Mouse (Mus musculus) intestine, postnatal 0 days (tissue): ENCODE data around the gene Drg1. TPM values are rescaled to one million over a fixed set of nuclear protein-coding genes. Genes with fewer than 3 reads are reported as not detected.
A peak's percentile ranks its signal among the peaks of the same experiment; 100 is the strongest.

Experiments
- ATAC-seq: fragments of 200-750 bp; cut with Nextera tagmentation; 2 replicates; pipeline ENCODE4 v1.8.0; 2017; ENCODE audit warnings: mild to moderate bottlenecking, moderate TSS enrichment, moderate library complexity
- H3K27ac ChIP-seq: fragments of 300-500 bp; sonication (generic); 2 replicates; pipeline ENCODE4 v1.5.1; 2014; ENCODE audit warnings: mild to moderate bottlenecking, low read depth, low read length, moderate library complexity
- H3K27me3 ChIP-seq: fragments of 300-500 bp; sonication (generic); replicated peaks from 2 replicates; pipeline ENCODE4 v1.6.1; 2014; ENCODE audit warnings: low read length, mixed read lengths; ENCODE audit not compliant: control insufficient read depth, insufficient read depth
- H3K36me3 ChIP-seq: fragments of 300-500 bp; sonication (generic); 2 replicates; pipeline ENCODE4 v1.6.1; 2014; ENCODE audit warnings: mild to moderate bottlenecking, moderate library complexity; ENCODE audit not compliant: control insufficient read depth, insufficient read depth
- H3K4me1 ChIP-seq: fragments of 300-500 bp; sonication (generic); replicated peaks from 2 replicates; pipeline ENCODE4 v1.6.1; 2014; ENCODE audit warnings: antibody characterized with exemption, low read length, mixed read lengths; ENCODE audit not compliant: control insufficient read depth, insufficient read depth
- H3K4me2 ChIP-seq: fragments of 300-500 bp; sonication (generic); replicated peaks from 2 replicates; pipeline ENCODE4 v1.6.1; 2014; ENCODE audit warnings: low read depth, mild to moderate bottlenecking, moderate library complexity
- H3K4me3 ChIP-seq: fragments of 300-500 bp; sonication (generic); 2 replicates; pipeline ENCODE4 v1.5.1; 2014; ENCODE audit warnings: low read depth, low read length
- H3K9ac ChIP-seq: fragments of 300-500 bp; sonication (generic); 2 replicates; pipeline ENCODE4 v1.6.1; 2014; ENCODE audit warnings: mild to moderate bottlenecking, low read depth, low read length
- H3K9me3 ChIP-seq: fragments of 300-500 bp; sonication (generic); 2 replicates; pipeline ENCODE4 v1.6.1; 2016; ENCODE audit warnings: mixed run types; ENCODE audit not compliant: control insufficient read depth
- CTCF ChIP-seq: sonication (generic); IDR thresholded peaks from 2 replicates; pipeline ENCODE4 v1.5.1; 2016; ENCODE audit warnings: low read depth, mild to moderate bottlenecking, control low read depth, antibody characterized with exemption, moderate library complexity
- WGBS: fragments of 180-500 bp; shearing (Covaris S2); extraction: QIAGEN DNeasy Blood & Tissue Kit; methylation state at CpG from one replicate; pipeline ENCODE4 v1.1.7; 2014; 5-methylcytosine and 5-hydroxymethylcytosine counted together
- polyA plus RNA-seq: library from polyadenylated mRNA; unstranded; fragments of >200 nt; fragmentation: Nextera tagmentation; extraction: Ambion mirVana; gene quantifications from 2 replicates; pipeline ENCODE4 v1.2.1, GENCODE M21; 2015

The Drg1 gene
- polyA plus RNA-seq, 1 experiment from 2014 or later = 85.5 TPM

DNA sequence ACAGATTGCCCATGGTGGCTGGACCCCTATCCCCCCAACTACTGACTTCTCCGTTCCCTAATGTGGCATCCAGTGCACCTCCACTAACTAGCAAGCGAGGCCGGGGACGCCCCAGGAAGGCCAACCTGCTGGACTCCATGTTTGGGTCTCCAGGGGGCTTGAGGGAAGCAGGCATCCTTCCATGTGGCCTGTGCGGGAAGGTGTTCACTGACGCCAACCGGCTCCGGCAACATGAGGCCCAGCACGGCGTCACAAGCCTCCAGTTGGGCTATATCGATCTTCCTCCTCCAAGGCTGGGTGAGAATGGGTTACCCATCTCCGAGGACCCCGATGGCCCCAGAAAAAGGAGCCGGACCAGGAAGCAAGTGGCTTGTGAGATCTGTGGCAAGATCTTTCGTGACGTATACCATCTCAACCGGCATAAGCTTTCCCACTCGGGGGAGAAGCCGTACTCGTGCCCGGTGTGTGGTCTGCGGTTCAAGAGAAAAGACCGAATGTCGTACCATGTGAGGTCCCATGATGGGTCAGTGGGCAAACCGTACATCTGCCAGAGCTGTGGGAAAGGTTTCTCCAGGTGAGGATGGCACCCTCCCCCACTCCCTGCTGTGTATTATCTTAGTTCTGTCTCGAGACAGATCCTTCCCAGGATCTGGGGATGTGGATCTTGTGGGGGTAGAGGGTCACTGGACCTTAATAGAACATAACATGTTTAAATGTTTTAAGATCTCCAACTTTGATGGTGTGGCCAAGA, 25.3 kb upstream of the Drg1 start:
- no peaks in the 10 kb centered on the region for H3K9me3 ChIP-seq
- TF ChIP-seq CTCF = no peak
- ATAC-seq = no peak

DNA sequence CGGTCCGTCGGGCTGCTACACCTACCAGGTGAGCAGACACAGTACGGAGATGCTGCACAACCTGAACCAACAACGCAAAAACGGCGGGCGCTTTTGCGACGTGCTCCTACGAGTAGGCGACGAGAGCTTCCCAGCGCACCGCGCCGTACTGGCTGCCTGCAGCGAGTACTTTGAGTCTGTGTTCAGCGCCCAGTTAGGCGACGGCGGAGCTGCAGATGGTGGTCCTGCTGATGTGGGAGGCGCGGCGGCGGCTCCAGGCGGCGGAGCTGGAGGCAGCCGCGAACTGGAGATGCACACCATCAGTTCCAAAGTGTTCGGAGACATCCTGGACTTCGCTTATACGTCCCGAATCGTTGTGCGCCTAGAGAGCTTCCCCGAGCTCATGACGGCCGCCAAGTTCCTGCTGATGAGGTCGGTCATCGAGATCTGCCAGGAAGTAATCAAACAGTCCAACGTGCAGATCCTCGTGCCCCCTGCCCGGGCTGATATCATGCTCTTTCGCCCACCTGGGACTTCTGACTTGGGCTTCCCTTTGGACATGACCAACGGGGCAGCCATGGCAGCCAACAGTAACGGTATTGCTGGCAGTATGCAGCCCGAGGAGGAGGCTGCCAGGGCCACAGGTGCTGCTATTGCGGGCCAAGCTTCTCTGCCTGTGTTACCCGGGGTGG, 24.6 kb upstream of the Drg1 start:
- Histone ChIP-seq H3K27me3 (no peaks in the 10 kb centered on the region), H3K9ac (peak overlapping the region; percentile 84), H3K4me3 (peak overlapping the region; percentile 88), H3K36me3 (peaks cover 18% of the 10 kb centered on the region), H3K27ac (peak overlapping the region; percentile 91), H3K4me2 (peak overlapping the region; percentile 99), H3K9me3 (no peaks in the 10 kb centered on the region), H3K4me1 (0 out of 2 replicates have a peak, but pooled peaks cover 7% of the 10 kb centered on the region)
- no peak; the same call in 1 of the 2 replicates for ATAC-seq
- no peak for TF ChIP-seq CTCF
- WGBS = under 1% methylated on average over 50 of the region's 50 CpGs

More for the DNA sequence above, 25.3 kb upstream of the Drg1 start:
- Histone ChIP-seq H3K27ac (peak overlapping the region; percentile 79), H3K4me1 (0 out of 2 replicates have a peak, but pooled peaks cover 7% of the 10 kb centered on the region), H3K4me3 (peak overlapping the region; percentile 88), H3K36me3 (peaks cover 25% of the 10 kb centered on the region), H3K4me2 (peak overlapping the region; percentile 99), H3K27me3 (no peaks in the 10 kb centered on the region), H3K9ac (peak overlapping the region; percentile 84)
- WGBS = under 1% methylated on average over 26 of the region's 26 CpGs

DNA sequence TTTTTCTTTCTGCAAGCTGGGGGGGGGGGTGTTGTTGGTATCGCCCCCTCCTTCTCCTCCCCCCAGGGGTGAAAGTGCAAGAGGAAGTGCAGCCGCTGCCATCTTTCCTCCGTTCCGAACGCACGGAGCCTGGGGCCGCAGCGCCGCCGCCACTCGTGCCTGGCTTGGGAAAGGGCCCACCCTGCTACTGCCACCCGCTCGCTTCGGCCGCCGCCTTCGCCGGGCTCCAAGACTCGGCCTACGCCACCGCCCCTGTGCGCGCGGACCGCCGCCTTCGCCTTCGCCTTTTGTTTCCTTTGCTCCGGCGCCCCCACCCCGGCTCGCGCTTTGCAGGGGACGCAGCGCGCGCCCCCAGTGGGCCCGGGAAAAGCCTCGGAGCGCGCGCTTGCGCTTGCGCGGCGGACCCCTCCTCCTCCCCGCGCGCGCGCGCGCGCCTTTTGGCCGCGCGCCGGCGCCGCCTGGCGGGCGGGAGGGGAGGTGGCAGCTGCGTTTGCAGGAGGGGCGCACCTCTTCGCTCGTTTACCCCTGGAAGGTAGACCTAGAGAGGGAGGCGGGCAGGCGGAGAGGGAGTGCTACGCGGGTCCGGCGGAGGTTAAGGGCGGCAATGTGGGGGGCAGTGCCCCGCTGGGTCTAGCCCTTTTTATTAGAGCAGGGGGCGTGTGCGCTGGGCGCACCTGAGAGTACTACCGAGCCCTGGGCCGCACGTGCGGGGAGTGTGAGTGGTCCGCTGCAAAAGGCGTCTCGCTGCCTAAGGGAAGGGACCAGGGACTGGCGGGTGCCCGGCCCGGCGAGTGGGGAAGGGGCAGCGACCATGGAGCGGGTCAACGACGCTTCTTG, 23.8 kb upstream of the Drg1 start:
- peak; percentile 62 for ATAC-seq
- WGBS = under 1% methylated on average over 79 of the region's 92 CpGs

DNA sequence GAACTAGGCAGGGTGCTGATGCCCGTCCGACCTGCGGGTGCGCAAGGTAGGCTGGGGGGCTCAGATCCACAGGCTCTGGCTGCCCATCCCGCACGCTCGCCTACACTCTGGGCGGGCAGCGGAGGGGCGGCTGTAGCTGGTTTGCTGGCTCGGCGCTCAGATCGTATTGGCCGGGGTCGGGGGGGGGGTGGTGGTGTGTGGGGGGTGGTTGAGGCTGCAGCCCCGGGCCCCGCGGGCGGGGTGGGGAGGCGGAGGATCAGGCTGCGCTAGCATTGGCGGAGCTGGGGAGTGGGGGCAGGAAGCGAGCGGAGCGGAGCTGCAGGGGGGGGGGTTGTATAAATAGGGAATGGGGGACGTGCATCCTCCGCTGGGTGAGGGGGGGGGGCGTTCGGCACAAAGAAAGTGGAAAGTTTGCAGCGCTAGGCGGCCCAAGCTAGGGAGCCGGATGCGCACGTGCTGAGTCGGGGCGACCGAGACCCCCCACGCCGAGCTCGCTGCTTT, 23.1 kb upstream of the Drg1 start:
- H3K27me3 ChIP-seq = no peaks in the 10 kb centered on the region
- H3K9ac ChIP-seq = peak overlapping the region; percentile 84
- H3K27ac ChIP-seq = peak overlapping the region; percentile 91
- peak; percentile 46 for ATAC-seq
- no peak for TF ChIP-seq CTCF
- peaks cover 6% of the 10 kb centered on the region for H3K36me3 ChIP-seq
- peak overlapping the region; percentile 88 for H3K4me3 ChIP-seq
- peak overlapping the region; percentile 99 for H3K4me2 ChIP-seq
- H3K4me1 ChIP-seq = 0 out of 2 replicates have a peak, but pooled peaks cover 7% of the 10 kb centered on the region
- WGBS = 1% methylated on average over 35 of the region's 40 CpGs
- no peaks in the 10 kb centered on the region for H3K9me3 ChIP-seq

More for the DNA sequence above, 23.8 kb upstream of the Drg1 start:
- Histone ChIP-seq H3K4me3 (peak overlapping the region; percentile 88), H3K27me3 (no peaks in the 10 kb centered on the region), H3K4me1 (0 out of 2 replicates have a peak, but pooled peaks cover 7% of the 10 kb centered on the region), H3K4me2 (peak overlapping the region; percentile 99), H3K9me3 (no peaks in the 10 kb centered on the region), H3K36me3 (peaks cover 12% of the 10 kb centered on the region), H3K27ac (peak overlapping the region; percentile 91), H3K9ac (peak overlapping the region; percentile 84)
- peak; percentile 78 for TF ChIP-seq CTCF

DNA sequence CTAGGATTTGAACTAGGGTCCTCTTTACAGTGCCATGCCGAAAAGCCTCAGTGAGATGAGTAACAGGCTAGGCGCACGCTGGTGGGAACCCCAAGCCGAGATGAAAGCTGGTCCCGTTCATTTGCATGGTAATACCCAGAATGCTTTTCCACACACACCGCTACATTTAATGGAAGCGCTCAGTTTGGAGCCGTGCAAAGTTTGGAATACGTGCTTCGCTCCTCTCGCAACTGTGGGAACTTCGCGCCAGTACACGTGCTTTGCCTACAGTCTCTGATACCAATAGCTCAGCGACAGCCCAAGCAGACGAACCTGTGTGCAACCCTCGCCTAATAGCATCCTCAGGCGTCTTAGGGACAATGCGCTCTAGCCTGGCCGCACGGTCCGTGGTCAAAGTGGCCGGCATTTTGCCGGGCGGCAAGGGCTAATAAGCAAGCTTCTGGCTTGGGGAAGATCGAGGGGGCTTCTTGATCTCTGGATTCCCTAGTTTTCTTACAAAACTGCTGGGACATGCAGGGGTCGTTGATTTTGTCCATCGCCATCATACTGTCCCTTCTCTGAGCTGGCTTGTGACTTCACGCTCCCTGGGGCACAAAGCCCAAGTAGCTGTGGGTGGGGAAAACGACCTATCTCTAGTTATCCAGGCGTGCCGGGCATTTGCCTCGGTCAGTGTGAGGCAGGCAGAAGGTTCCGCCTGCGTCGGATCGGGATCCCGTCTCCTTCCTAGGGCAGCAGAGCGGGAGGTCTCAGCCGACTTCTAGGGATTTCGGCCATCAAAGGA, 22.5 kb upstream of the Drg1 start, which contains the start of gene Patz1:
Gene Patz1, plus strand, starts transcription at position 354 of the 781 bp plus-strand sequence.
- Histone ChIP-seq H3K4me1 (0 out of 2 replicates have a peak, but pooled peaks cover 7% of the 10 kb centered on the region), H3K27ac (peak within 1 kb of the TSS; percentile 91), H3K27me3 (no peaks in the 10 kb centered on the region), H3K36me3 (no peaks in the 10 kb centered on the region; the same call in 1 of the 2 replicates), H3K9me3 (no peaks in the 10 kb centered on the region), H3K4me3 (peak within 1 kb of the TSS; percentile 88), H3K9ac (peak within 1 kb of the TSS; percentile 84), H3K4me2 (peak within 1 kb of the TSS; percentile 99)
- WGBS = under 1% methylated on average over 41 of the region's 41 CpGs
- no peak for ATAC-seq
- no peak for TF ChIP-seq CTCF
